Mouse (Mus musculus) c-Kit-positive CD71-positive TER-119-positive erythroid progenitor cells, embryonic 14.5 days (primary cell): ENCODE results near the gene Olfr124.

Experiments used
- DNase-seq: peaks from one replicate; pipeline ENCODE4 v3.0.0-alpha.2; 2013; ENCODE audit warnings: low spot score

The Olfr124 gene

DNA sequence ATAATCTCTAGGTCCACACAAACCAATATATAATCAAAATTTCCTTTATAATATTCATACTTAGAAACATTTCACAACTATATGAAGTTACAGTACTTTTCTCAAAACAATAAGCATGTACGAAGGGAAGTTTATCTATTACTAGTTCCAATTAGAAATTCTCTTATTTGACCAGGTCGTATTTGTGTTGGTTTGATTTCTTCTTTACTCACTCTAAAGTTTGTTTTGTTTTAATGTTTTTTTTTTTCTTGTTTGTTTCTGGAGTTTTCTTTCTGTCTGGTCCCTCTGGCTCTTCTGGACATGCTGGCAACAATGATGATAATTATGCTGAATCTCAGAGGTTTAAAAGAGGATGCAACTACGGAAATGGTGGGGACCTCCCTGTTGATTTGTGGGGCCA is at the start of gene Olfr124:
TSS of gene Olfr124 (plus strand) at position 301 of the 400 bp plus-strand sequence.
- no peak for DNase-seq

DNA sequence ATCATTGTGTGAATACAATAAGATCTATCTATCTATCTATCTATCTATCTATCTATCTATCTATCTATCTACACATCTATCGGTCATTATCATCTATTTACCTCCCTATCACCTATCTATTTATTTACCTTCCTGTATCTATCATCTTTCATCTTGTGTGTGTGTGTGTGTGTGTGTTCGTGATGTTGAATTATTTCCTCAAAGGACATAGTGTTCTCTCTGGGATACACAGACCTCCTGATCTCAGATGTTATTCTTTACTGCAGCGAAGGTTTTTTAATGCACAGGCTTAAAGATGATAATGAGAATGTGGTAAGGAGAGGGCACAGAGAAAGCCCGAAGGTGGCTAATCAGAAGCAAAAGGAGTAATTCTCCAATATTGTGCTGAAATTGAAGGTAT is 31.4 kb upstream of the Olfr124 start, which contains the start of gene Olfr122:
TSS of gene Olfr122 (plus strand) at position 301 of the 400 bp plus-strand sequence.
- DNase-seq = no peak

DNA sequence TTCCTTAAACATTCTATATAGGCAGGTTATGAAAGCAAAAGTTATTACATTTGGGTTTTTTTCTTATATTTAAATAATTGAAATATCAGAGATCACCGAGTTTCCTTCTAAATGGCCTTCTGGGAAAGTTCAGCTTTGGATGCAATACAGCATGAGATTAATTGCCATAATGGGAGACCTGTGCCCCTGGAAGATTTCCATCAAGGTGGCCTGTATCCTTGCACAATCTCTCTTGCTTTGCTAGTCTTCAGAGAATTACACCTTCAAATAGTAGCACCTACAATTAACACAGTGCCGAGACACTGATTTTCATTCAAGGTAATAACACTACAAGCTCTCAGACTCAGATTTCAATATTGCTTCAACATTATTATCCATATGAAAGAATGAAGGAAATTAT is 6.5 kb upstream of the Olfr124 start, which contains the start of gene Olfr123:
TSS of gene Olfr123 (plus strand) at position 301 of the 400 bp plus-strand sequence.
- no peak for DNase-seq

DNA sequence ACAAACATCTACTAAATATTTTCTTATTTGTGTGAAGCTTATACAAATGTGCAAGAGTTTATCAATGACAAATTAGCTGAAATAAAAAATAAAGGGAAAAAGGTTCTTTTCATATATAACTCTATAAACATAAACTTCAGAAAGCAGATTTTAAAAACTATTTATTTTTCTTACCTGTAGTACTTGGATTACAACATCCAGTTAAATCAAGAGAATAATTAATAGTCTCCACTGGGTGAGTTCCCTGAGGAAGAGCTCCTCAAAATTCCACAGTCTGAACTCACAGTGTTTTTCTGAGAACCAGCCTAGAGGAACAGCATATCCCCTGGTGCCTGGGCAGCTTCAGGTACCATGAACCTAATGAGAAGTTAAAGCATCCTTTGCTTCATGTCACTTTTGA is 33.0 kb downstream of the Olfr124 start, which contains the start of gene Olfr125:
TSS of gene Olfr125 (plus strand) at position 301 of the 400 bp plus-strand sequence.
- no peak for DNase-seq

DNA sequence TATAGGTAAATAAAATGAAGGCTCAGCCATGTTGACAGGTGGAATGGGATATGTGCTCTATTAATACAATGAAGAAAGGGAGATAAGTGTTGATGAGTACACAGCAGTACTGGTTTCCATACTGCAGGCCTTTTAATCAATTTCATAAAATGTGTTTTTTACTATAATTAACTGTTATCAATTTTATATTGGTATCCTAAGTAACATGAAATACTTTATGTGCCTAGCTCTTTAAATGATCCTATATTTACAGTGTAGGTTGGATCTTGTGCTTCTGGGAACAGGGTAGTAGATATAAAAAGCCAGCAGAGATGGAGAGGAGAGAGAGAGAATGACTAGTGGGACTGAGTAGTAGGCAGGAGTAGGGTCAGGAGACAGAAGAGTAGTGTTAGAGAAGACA is 47.5 kb downstream of the Olfr124 start, which contains the start of gene Olfr126:
TSS of gene Olfr126 (plus strand) at position 301 of the 400 bp plus-strand sequence.
- DNase-seq = no peak
